In genomic region chr7:143049841-143050816, GRCm38 (mm10) we compare ENCODE assay signal across 12 mouse cellular contexts. TPM values are rescaled to one million over a fixed set of nuclear protein-coding genes. Genes with fewer than 3 reads are reported as not detected.
DNase-seq lines count a peak whose midpoint lies in the region; ATAC-seq lines count a peak whose summit lies in the region.
"Had no signal": no experiment of that assay in that cellular context is flagged by ENCODE, and none has a peak within 500 bp of the region (broad histone marks: within the 10 kb centered on the region; RNA-seq: fewer than 3 reads in every experiment).

No protein-coding gene starts in this region.

- peaks cover 25 to 34% of the 10 kb centered on the region in 2 experiments for H3K4me1 ChIP-seq in heart, embryonic 14.5 days (ENCODE audit: control insufficient read depth in 2 of 2, insufficient read depth in 2 of 2, low read length in 2 of 2)
- H3K4me1 ChIP-seq in intestine, embryonic 15.5 days (replicated peaks) = peaks cover 18% of the 10 kb centered on the region
- peaks cover 22% of the 10 kb centered on the region for H3K4me1 ChIP-seq in forebrain, embryonic 13.5 days
- H3K4me1 ChIP-seq in hindbrain, embryonic 12.5 days = peaks cover 25% of the 10 kb centered on the region

- 0 out of 2 replicates have a peak, but pooled peaks cover 9% of the 10 kb centered on the region for H3K36me3 ChIP-seq in heart, embryonic 14.5 days (ENCODE audit: control insufficient read depth, insufficient read depth, low read length)
- H3K36me3 ChIP-seq in intestine, embryonic 15.5 days = 0 out of 2 replicates have a peak, but pooled peaks cover 3% of the 10 kb centered on the region
- H3K36me3 ChIP-seq in forebrain, embryonic 13.5 days (ENCODE audit: poor library complexity, severe bottlenecking) = no peaks in the 10 kb centered on the region
- H3K36me3 ChIP-seq in hindbrain, embryonic 12.5 days = no peaks in the 10 kb centered on the region

- WGBS in heart, embryonic 14.5 days = 79% methylated on average over 3 of the region's 3 CpGs
- whole genome bisulfite sequencing in intestine, embryonic 15.5 days = 93% methylated on average over 3 of the region's 3 CpGs
- 95% methylated on average over 3 of the region's 3 CpGs for WGBS in forebrain, embryonic 13.5 days
- WGBS in hindbrain, embryonic 12.5 days = 88% methylated on average over 3 of the region's 3 CpGs

- no peak overlapping the region for H3K4me3 ChIP-seq in heart, embryonic 14.5 days (ENCODE audit: control insufficient read depth in 1 of 2, insufficient read depth in 1 of 2, low read depth in 1 of 2, low read length in 2 of 2)
- H3K4me3 ChIP-seq in intestine, embryonic 15.5 days (replicated peaks) = no peak overlapping the region
- no peak overlapping the region for H3K4me3 ChIP-seq in forebrain, embryonic 13.5 days
- H3K4me3 ChIP-seq in hindbrain, embryonic 12.5 days = no peak overlapping the region
- H3K4me3 ChIP-seq: limb, embryonic 15.5 days; midbrain, embryonic 10.5 days had no signal

- H3K9ac ChIP-seq in heart, embryonic 14.5 days (ENCODE audit: low read length) = no peak overlapping the region
- H3K9ac ChIP-seq in intestine, embryonic 15.5 days = no peak overlapping the region
- H3K9ac ChIP-seq in forebrain, embryonic 13.5 days = no peak overlapping the region
- no peak overlapping the region for H3K9ac ChIP-seq in hindbrain, embryonic 12.5 days
- H3K9ac ChIP-seq: limb, embryonic 15.5 days had no signal

- H3K27me3 ChIP-seq in heart, embryonic 14.5 days (ENCODE audit: control insufficient read depth, insufficient read depth, low read length) = no peaks in the 10 kb centered on the region
- no peaks in the 10 kb centered on the region for H3K27me3 ChIP-seq in intestine, embryonic 15.5 days (replicated peaks)
- H3K27me3 ChIP-seq in forebrain, embryonic 13.5 days = no peaks in the 10 kb centered on the region
- no peaks in the 10 kb centered on the region for H3K27me3 ChIP-seq in hindbrain, embryonic 12.5 days
- H3K27me3 ChIP-seq: CH12.LX; limb, embryonic 15.5 days had no signal

- DNase-seq in cerebellum, adult 9-11 months = peak; percentile 29
- no peak for DNase-seq in cerebellum, postnatal 25 days
- DNase-seq in testis, postnatal 10 days (ENCODE audit: low spot score) = peak; percentile 68
- DNase-seq in testis, postnatal 14 days (ENCODE audit: low spot score) = no peak

- no peak overlapping the region for H3K4me2 ChIP-seq in heart, embryonic 14.5 days (ENCODE audit: low read length)
- no peak overlapping the region for H3K4me2 ChIP-seq in intestine, embryonic 15.5 days (replicated peaks)
- no peak overlapping the region for H3K4me2 ChIP-seq in forebrain, embryonic 13.5 days
- H3K4me2 ChIP-seq in hindbrain, embryonic 12.5 days (replicated peaks) = no peak overlapping the region
- H3K4me2 ChIP-seq: limb, embryonic 15.5 days had no signal

- no peaks in the 10 kb centered on the region for H3K9me3 ChIP-seq in heart, embryonic 14.5 days (ENCODE audit: control insufficient read depth, low read length)
- H3K9me3 ChIP-seq in intestine, embryonic 15.5 days = no peaks in the 10 kb centered on the region
- no peaks in the 10 kb centered on the region for H3K9me3 ChIP-seq in forebrain, embryonic 13.5 days (replicated peaks)
- no peaks in the 10 kb centered on the region for H3K9me3 ChIP-seq in hindbrain, embryonic 12.5 days (replicated peaks)
- H3K9me3 ChIP-seq: limb, embryonic 15.5 days; midbrain, embryonic 10.5 days had no signal

- H3K27ac ChIP-seq in heart, embryonic 14.5 days (replicated peaks in 1 of 2; ENCODE audit: control insufficient read depth in 1 of 2, insufficient read depth in 1 of 2, low read depth in 2 of 2, low read length in 2 of 2) = peak overlapping the region; percentile 79 to 85
- no peak overlapping the region for H3K27ac ChIP-seq in intestine, embryonic 15.5 days
- no peak overlapping the region for H3K27ac ChIP-seq in forebrain, embryonic 13.5 days
- no peak overlapping the region for H3K27ac ChIP-seq in hindbrain, embryonic 12.5 days
- H3K27ac ChIP-seq: limb, embryonic 15.5 days; midbrain, embryonic 10.5 days had no signal

- ATAC-seq in heart, embryonic 14.5 days (ENCODE audit: insufficient number of reproducible peaks, insufficient read depth, low FRiP score, low read depth) = no peak
- no peak for ATAC-seq in intestine, embryonic 15.5 days
- no peak for ATAC-seq in forebrain, embryonic 13.5 days
- ATAC-seq in hindbrain, embryonic 12.5 days (ENCODE audit: low FRiP score) = no peak
- ATAC-seq: inflammation-experienced regulatory T-cells, adult 6 months had no signal

RNA-seq across cellular contexts. Expression of gene Cd81, which starts 2.4 kb away (rescaled TPM):
- 885 and 947 TPM in 2 replicates for polyA plus RNA-seq in heart, embryonic 14.5 days (2014; fragmentation: Nextera tagmentation; extraction: Ambion mirVana)
- 411 and 413 TPM in 2 replicates for polyA plus RNA-seq in intestine, embryonic 15.5 days (2015; fragmentation: Nextera tagmentation; extraction: Ambion mirVana)
- polyA plus RNA-seq in forebrain, embryonic 13.5 days (2015; fragmentation: Nextera tagmentation; extraction: Ambion mirVana) = 217 and 236 TPM in 2 replicates
- 251 and 261 TPM in 2 replicates for polyA plus RNA-seq in hindbrain, embryonic 12.5 days (2016; fragmentation: Nextera tagmentation; extraction: Ambion mirVana)

RNA-seq across cellular contexts. Expression of gene Tssc4, which starts 18.9 kb away (rescaled TPM):
- 31.3 and 41.1 TPM in 2 replicates for polyA plus RNA-seq in heart, embryonic 14.5 days (2014; fragmentation: Nextera tagmentation; extraction: Ambion mirVana)
- polyA plus RNA-seq in intestine, embryonic 15.5 days (2015; fragmentation: Nextera tagmentation; extraction: Ambion mirVana) = 76.0 and 76.2 TPM in 2 replicates
- 108 and 122 TPM in 2 replicates for polyA plus RNA-seq in forebrain, embryonic 13.5 days (2015; fragmentation: Nextera tagmentation; extraction: Ambion mirVana)
- polyA plus RNA-seq in hindbrain, embryonic 12.5 days (2016; fragmentation: Nextera tagmentation; extraction: Ambion mirVana) = 83.3 and 88.7 TPM in 2 replicates

RNA-seq across cellular contexts. Expression of gene Trpm5, which starts 44.3 kb away (rescaled TPM):
- 3.9 and 4.4 TPM in 2 replicates for polyA plus RNA-seq in heart, embryonic 14.5 days (2014; fragmentation: Nextera tagmentation; extraction: Ambion mirVana)
- polyA plus RNA-seq in intestine, embryonic 15.5 days (2015; fragmentation: Nextera tagmentation; extraction: Ambion mirVana) = 8.2 and 9.8 TPM in 2 replicates
- polyA plus RNA-seq in forebrain, embryonic 13.5 days (2015; fragmentation: Nextera tagmentation; extraction: Ambion mirVana) = 1.3 and 1.7 TPM in 2 replicates
- polyA plus RNA-seq in hindbrain, embryonic 12.5 days (2016; fragmentation: Nextera tagmentation; extraction: Ambion mirVana) = 3.1 and 3.4 TPM in 2 replicates

RNA-seq across cellular contexts. Expression of gene Tspan32, which starts 45.3 kb away (rescaled TPM):
- 2.3 and 2.7 TPM in 2 replicates for polyA plus RNA-seq in heart, embryonic 14.5 days (2014; fragmentation: Nextera tagmentation; extraction: Ambion mirVana)
- polyA plus RNA-seq in intestine, embryonic 15.5 days (2015; fragmentation: Nextera tagmentation; extraction: Ambion mirVana) = 2.2 and 2.8 TPM in 2 replicates
- 0.81 and 0.83 TPM in 2 replicates for polyA plus RNA-seq in forebrain, embryonic 13.5 days (2015; fragmentation: Nextera tagmentation; extraction: Ambion mirVana)
- 2.2 and 2.8 TPM in 2 replicates for polyA plus RNA-seq in hindbrain, embryonic 12.5 days (2016; fragmentation: Nextera tagmentation; extraction: Ambion mirVana)

RNA-seq across cellular contexts. Expression of gene Kcnq1, which starts 56.0 kb away (rescaled TPM):
- polyA plus RNA-seq in heart, embryonic 14.5 days (2014; fragmentation: Nextera tagmentation; extraction: Ambion mirVana) = 28.1 and 31.1 TPM in 2 replicates
- 7.9 and 9.9 TPM in 2 replicates for polyA plus RNA-seq in intestine, embryonic 15.5 days (2015; fragmentation: Nextera tagmentation; extraction: Ambion mirVana)
- 0.48 and 1.2 TPM in 2 replicates for polyA plus RNA-seq in forebrain, embryonic 13.5 days (2015; fragmentation: Nextera tagmentation; extraction: Ambion mirVana)
- 1.0 and 2.0 TPM in 2 replicates for polyA plus RNA-seq in hindbrain, embryonic 12.5 days (2016; fragmentation: Nextera tagmentation; extraction: Ambion mirVana)

Comparison
In these comparisons a context has a peak if more than half of its experiments do, and no peak if none do; other contexts are left out.
1. DNase-seq: peak in cerebellum, adult 9-11 months (single experiment) and testis, postnatal 10 days (single experiment); none in cerebellum, postnatal 25 days (0 of 2) and testis, postnatal 14 days (single experiment).
2. H3K27ac ChIP-seq: peak in heart, embryonic 14.5 days (2 of 2); none in intestine, embryonic 15.5 days (single experiment), forebrain, embryonic 13.5 days (single experiment) and hindbrain, embryonic 12.5 days (single experiment).